Mouse (Mus musculus): ENCODE results near the gene Slc19a2.

GRCm38 (mm10) chr1:164212686-164213085 is 36.2 kb upstream of the Slc19a2 start:
- TF ChIP-seq POLR2A (IDR thresholded peaks at IDR 0.05; ENCODE audit: borderline replicate concordance, extremely low read depth, insufficient read depth, insufficient read length, poor library complexity, severe bottlenecking), result no peak
- TF ChIP-seq CTCF (IDR thresholded peaks at IDR 0.05; ENCODE audit: borderline replicate concordance, extremely low read depth, insufficient read depth, insufficient read length), result no peak
